Mouse (Mus musculus) stomach, postnatal 0 days (tissue): ENCODE results near the gene Nmt2. TPM values are rescaled to one million over a fixed set of nuclear protein-coding genes. Genes with fewer than 3 reads are reported as not detected.

Source experiments
- ATAC-seq: fragments of 200-750 bp; cut with Nextera tagmentation; 2 replicates; pipeline ENCODE4 v1.8.0; 2017; ENCODE audit not compliant: low FRiP score, low TSS enrichment
- DNase-seq: peaks from one replicate; pipeline ENCODE4 v3.0.0-alpha.2; 2016; ENCODE audit warnings: low spot score
- H3K27ac ChIP-seq: fragments of 300-500 bp; sonication (generic); replicated peaks from 2 replicates; pipeline ENCODE4 v1.5.1; 2014; ENCODE audit warnings: mild to moderate bottlenecking, control low read depth
- H3K27me3 ChIP-seq: fragments of 300-500 bp; sonication (generic); 2 replicates; pipeline ENCODE4 v1.6.1; 2014; ENCODE audit warnings: low read length; ENCODE audit not compliant: control insufficient read depth, insufficient read depth
- H3K36me3 ChIP-seq: fragments of 300-500 bp; sonication (generic); 2 replicates; pipeline ENCODE4 v1.6.1; 2014; ENCODE audit warnings: low read length, mixed read lengths; ENCODE audit not compliant: control insufficient read depth, insufficient read depth
- H3K4me1 ChIP-seq: fragments of 300-500 bp; sonication (generic); replicated peaks from 2 replicates; pipeline ENCODE4 v1.6.1; 2014; ENCODE audit warnings: antibody characterized with exemption; ENCODE audit not compliant: control insufficient read depth, insufficient read depth
- H3K4me2 ChIP-seq: fragments of 300-500 bp; sonication (generic); replicated peaks from 2 replicates; pipeline ENCODE4 v1.6.1; 2014; ENCODE audit warnings: low read depth, mild to moderate bottlenecking, control low read depth, moderate library complexity
- H3K4me3 ChIP-seq: fragments of 300-500 bp; sonication (generic); 2 replicates; pipeline ENCODE4 v1.5.1; 2014; ENCODE audit warnings: low read depth, low read length, control low read depth
- H3K9ac ChIP-seq: fragments of 300-500 bp; sonication (generic); 2 replicates; pipeline ENCODE4 v1.6.1; 2014; ENCODE audit warnings: mild to moderate bottlenecking, low read length, control low read depth, mixed read lengths
- H3K9me3 ChIP-seq: fragments of 300-500 bp; sonication (generic); 2 replicates; pipeline ENCODE4 v1.6.1; 2016; ENCODE audit warnings: low read length; ENCODE audit not compliant: control insufficient read depth
- CTCF ChIP-seq: IDR thresholded peaks from 2 replicates; pipeline ENCODE4 v1.5.1; 2016; ENCODE audit warnings: antibody characterized with exemption, low read depth, mild to moderate bottlenecking, moderate library complexity
- EP300 ChIP-seq: optimal IDR thresholded peaks from 2 replicates; pipeline ENCODE3; 2016; ENCODE audit warnings: antibody characterized with exemption
- WGBS: fragments of 180-500 bp; shearing (Covaris S2); extraction: QIAGEN DNeasy Blood & Tissue Kit; methylation state at CpG from one replicate; pipeline ENCODE4 v1.1.7; 2014; 5-methylcytosine and 5-hydroxymethylcytosine counted together
- polyA plus RNA-seq: library from polyadenylated mRNA; unstranded; fragments of >200 nt; fragmentation: Nextera tagmentation; extraction: Ambion mirVana; gene quantifications from 2 replicates; pipeline ENCODE4 v1.2.1, GENCODE M21; 2015

Gene Nmt2
- polyA plus RNA-seq, 1 experiment from 2014 or later, result 24.0 TPM

DNA sequence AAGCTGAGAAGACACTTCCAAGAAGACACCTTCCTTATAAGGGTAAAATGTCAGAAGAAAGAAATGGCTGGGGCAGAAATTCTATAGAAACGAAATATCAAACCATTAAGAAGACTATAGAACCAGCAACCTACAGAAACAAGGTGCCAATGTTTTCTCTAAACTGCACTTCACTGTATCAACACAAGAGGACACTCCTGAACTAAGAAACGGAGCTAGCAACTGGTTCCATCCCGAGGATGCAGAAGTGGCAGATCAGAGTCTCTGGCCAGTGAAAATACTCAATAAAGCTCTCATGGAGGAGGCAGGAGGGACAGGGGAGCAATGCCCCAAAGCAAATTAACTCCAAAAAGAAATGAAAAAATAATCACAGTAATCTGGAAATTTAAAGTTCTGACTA is 64.9 kb downstream of the Nmt2 start:
- Histone ChIP-seq H3K9me3 (peaks cover 2% of the 10 kb centered on the region; the same call in 1 of the 2 replicates), H3K27ac (no peak overlapping the region), H3K4me1 (no peaks in the 10 kb centered on the region), H3K27me3 (no peaks in the 10 kb centered on the region), H3K4me3 (no peak overlapping the region), H3K9ac (no peak overlapping the region), H3K36me3 (no peaks in the 10 kb centered on the region), H3K4me2 (no peak overlapping the region)
- 15% methylated on average over 3 of the region's 3 CpGs for WGBS
- TF ChIP-seq CTCF (peak; percentile 89), EP300 (no peak)
- ATAC-seq, result 0 out of 2 replicates have a peak, but pooled peaks have one; percentile 38
- no peak for DNase-seq

DNA sequence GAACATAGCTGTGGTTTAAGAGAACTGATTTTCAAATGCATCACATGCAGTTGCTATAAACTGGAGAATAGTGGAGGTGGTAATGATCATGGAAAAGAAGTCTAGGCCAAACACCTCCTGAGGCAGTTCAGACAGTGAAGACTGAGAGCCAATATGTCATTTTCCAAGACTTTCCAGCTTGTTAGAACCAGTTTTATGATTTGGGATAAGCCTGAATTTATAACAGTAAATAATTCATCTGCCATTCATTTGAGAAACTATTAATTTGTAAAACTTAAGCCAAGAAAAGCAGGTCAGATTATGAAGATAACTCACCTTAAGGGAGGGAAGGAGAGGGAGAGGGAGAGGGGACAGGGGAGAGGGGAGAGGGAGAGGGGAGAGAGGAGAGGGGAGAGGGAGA is 69.1 kb downstream of the Nmt2 start:
- Histone ChIP-seq H3K4me3 (no peak overlapping the region), H3K36me3 (no peaks in the 10 kb centered on the region), H3K9ac (no peak overlapping the region), H3K27ac (no peak overlapping the region), H3K4me1 (no peaks in the 10 kb centered on the region), H3K27me3 (no peaks in the 10 kb centered on the region), H3K9me3 (peaks cover 2% of the 10 kb centered on the region; the same call in 1 of the 2 replicates), H3K4me2 (no peak overlapping the region)
- DNase-seq (no peak), ATAC-seq (no peak)
- no peak for TF ChIP-seq CTCF
- TF ChIP-seq EP300, result no peak

DNA sequence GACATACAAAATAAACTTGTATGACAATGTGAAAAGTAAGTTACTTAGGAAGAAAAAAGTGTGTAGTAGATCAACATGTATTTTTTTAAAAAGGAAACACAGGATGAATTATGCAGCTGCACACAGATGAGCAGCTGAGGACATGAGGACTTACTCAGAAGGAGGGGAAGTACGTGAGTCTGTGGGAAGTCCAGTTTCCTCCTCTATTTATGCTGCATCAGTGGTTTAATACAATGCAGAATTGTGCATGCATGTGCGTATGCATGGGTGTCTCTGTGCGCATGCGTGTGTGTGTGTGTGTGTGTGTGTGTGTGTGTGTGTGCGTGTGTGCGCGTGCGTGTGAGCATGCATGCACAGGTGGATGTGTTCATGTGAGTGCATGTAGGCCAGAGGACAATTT is 71.8 kb downstream of the Nmt2 start:
- Histone ChIP-seq H3K4me2 (no peak overlapping the region), H3K9ac (no peak overlapping the region), H3K27ac (no peak overlapping the region), H3K9me3 (peaks cover 2% of the 10 kb centered on the region; the same call in 1 of the 2 replicates), H3K36me3 (no peaks in the 10 kb centered on the region), H3K4me3 (no peak overlapping the region), H3K4me1 (no peaks in the 10 kb centered on the region), H3K27me3 (no peaks in the 10 kb centered on the region)
- TF ChIP-seq EP300, result no peak
- no peak for TF ChIP-seq CTCF
- ATAC-seq (no peak), DNase-seq (no peak)
- WGBS, result 91% methylated on average over 8 of the region's 8 CpGs

DNA sequence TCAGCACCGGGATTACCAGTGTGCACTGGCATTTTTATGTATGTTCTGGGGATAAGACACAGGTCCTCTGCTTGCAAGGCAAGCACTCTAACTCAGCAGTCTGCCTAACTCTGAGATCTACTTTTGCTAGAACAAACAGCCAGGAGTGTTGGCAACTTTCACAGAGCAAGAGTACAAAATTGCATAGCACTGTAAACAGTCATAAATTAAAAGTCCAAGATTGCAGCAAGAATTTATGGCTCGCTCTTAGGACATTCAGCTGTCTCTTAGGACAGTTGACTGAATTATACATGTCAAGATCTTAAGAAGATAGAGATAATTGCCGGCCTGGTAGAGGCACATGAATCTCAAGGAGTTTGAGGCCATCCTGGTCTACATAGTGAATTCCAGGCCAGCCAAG is 72.3 kb downstream of the Nmt2 start:
- Histone ChIP-seq H3K4me1 (no peaks in the 10 kb centered on the region), H3K9me3 (peaks cover 2% of the 10 kb centered on the region; the same call in 1 of the 2 replicates), H3K36me3 (no peaks in the 10 kb centered on the region), H3K4me3 (no peak overlapping the region), H3K9ac (no peak overlapping the region), H3K27ac (no peak overlapping the region), H3K27me3 (no peaks in the 10 kb centered on the region), H3K4me2 (no peak overlapping the region)
- ATAC-seq (no peak), DNase-seq (no peak)
- 48% methylated on average over 3 of the region's 3 CpGs for WGBS
- TF ChIP-seq CTCF (no peak), EP300 (no peak)

DNA sequence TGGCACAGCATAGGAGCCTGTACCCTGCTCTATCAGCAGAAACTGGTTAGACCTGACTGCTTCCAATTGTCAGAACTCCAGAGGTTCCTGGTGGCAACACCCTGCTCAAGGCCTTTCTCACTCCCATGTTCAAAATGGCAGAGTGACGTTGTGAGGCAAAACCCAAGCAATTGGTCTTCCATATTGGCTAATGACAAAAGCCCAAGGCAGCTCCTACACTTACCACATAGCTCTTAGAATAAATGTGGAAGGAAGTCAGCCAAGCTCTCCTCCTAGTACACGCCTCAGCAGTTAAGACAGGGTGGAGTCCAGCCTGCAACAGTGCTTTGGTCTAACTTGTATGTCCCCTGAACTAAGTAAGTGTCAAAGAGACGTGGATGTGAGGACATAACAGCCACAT is 73.9 kb downstream of the Nmt2 start:
- WGBS, result 66% methylated on average over 3 of the region's 3 CpGs
- Histone ChIP-seq H3K36me3 (no peaks in the 10 kb centered on the region), H3K27ac (no peak overlapping the region), H3K4me3 (no peak overlapping the region), H3K9ac (no peak overlapping the region), H3K4me2 (no peak overlapping the region), H3K4me1 (no peaks in the 10 kb centered on the region), H3K27me3 (no peaks in the 10 kb centered on the region), H3K9me3 (no peaks in the 10 kb centered on the region)
- ATAC-seq (0 out of 2 replicates have a peak, but pooled peaks have one; percentile 42), DNase-seq (no peak)
- TF ChIP-seq CTCF, result no peak
- TF ChIP-seq EP300, result no peak

DNA sequence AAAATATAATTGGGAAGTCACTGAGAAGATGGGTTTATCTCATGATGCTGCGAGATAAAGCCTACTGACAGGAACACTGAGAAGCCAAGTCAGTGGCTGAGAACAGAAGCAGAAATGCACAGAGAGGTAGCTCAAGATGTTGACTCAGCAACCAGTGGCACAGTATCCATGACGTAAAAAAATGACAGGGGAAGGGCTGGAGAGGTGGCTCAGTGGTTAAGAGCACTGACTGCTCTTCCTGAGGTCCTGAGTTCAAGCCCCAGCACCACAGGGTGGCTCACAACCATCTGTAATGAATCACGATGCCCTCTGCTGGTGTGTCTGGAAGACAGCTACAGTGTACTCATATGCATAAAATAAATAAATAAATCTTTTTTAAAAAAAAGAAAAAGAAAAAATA is 77.1 kb downstream of the Nmt2 start:
- no peak overlapping the region for H3K27ac ChIP-seq
- H3K36me3 ChIP-seq, result no peaks in the 10 kb centered on the region
- TF ChIP-seq EP300, result no peak
- no peak for TF ChIP-seq CTCF
- WGBS, result 71% methylated on average over 3 of the region's 3 CpGs
- ATAC-seq (no peak), DNase-seq (no peak)
- H3K4me2 ChIP-seq, result no peak overlapping the region
- H3K27me3 ChIP-seq, result no peaks in the 10 kb centered on the region
- no peak overlapping the region for H3K9ac ChIP-seq
- H3K9me3 ChIP-seq, result no peaks in the 10 kb centered on the region
- no peak overlapping the region for H3K4me3 ChIP-seq
- no peaks in the 10 kb centered on the region for H3K4me1 ChIP-seq
